In the genomic region with DNA sequence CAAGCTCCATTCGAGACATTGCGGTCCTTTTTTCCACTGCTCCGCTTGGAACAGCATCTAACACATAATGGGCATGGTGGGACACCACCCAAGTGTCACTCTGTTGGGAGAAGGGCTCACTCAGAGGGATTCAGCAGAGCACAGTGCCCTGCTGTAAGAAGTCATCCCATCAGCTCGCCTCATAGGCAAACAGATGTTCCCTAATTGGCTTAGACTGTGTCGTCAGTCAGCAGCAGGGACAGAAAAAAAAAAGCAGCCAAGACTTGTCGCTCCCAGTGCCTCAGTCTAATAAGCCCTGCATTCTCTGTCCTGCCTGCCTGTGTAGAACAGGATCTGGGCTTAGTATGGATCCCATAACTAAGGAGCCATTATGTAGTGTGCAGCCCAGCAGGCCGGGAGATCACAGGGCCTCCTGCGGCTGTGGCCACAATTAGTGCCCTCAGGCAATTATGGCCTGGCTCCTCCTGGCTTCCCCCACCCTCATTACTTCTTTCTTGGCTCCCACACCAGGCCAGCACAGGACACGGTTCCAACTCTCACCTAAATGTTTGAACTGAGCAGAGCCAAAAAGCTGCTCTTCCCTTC, we compare ENCODE assay signal across 11 mouse cellular contexts. TPM values are rescaled to one million over a fixed set of nuclear protein-coding genes. Genes with fewer than 3 reads are reported as not detected.
DNase-seq lines count a peak whose midpoint lies in the region; ATAC-seq and TF ChIP-seq lines count a peak whose summit lies in the region.
"Had no signal": no experiment of that assay in that cellular context is flagged by ENCODE, and none has a peak within 500 bp of the region (broad histone marks: within the 10 kb centered on the region; RNA-seq: fewer than 3 reads in every experiment).

No protein-coding gene starts in this region.

- no peak overlapping the region for H3K4me3 ChIP-seq in forebrain, postnatal 0 days (ENCODE audit: low read depth, low read length)
- H3K4me3 ChIP-seq in midbrain, embryonic 10.5 days: no peak overlapping the region
- no peak overlapping the region for H3K4me3 ChIP-seq in heart, embryonic 11.5 days (ENCODE audit: low read depth, low read length)
- H3K4me3 ChIP-seq: liver, embryonic 13.5 days had no signal

- H3K36me3 ChIP-seq in forebrain, postnatal 0 days (ENCODE audit: insufficient read depth): no peaks in the 10 kb centered on the region
- no peaks in the 10 kb centered on the region for H3K36me3 ChIP-seq in midbrain, embryonic 10.5 days
- H3K36me3 ChIP-seq in heart, embryonic 11.5 days (ENCODE audit: control insufficient read depth, insufficient read depth, low read length): no peaks in the 10 kb centered on the region
- H3K36me3 ChIP-seq: liver, embryonic 13.5 days had no signal

- peak; percentile 86 for ATAC-seq in forebrain, postnatal 0 days
- no peak for ATAC-seq in heart, embryonic 11.5 days (replicated peaks; ENCODE audit: insufficient number of reproducible peaks, low FRiP score, low TSS enrichment)

- H3K27ac ChIP-seq in forebrain, postnatal 0 days (ENCODE audit: low read depth, low read length): no peak overlapping the region
- H3K27ac ChIP-seq in midbrain, embryonic 10.5 days (replicated peaks): peak overlapping the region; percentile 65; the same call in 1 of the 2 replicates
- H3K27ac ChIP-seq in heart, embryonic 11.5 days (ENCODE audit: low read depth, low read length): no peak overlapping the region
- H3K27ac ChIP-seq: liver, embryonic 13.5 days had no signal

- DNase-seq in 3T3-L1 (ENCODE audit: low read depth, low spot score): peak; percentile 24
- DNase-seq in brain, embryonic 18.5 days (ENCODE audit: low read depth, low spot score): peak; percentile 16
- DNase-seq in forebrain, postnatal 0 days: peak; percentile 44
- DNase-seq in midbrain, embryonic 10.5 days (ENCODE audit: low spot score): no peak
- no peak for DNase-seq in frontal cortex, adult 2 months (ENCODE audit: extremely low spot score in 1 of 2, low spot score in 1 of 2)
- no peak for DNase-seq in urinary bladder, postnatal 36 days (ENCODE audit: low spot score in 2 of 2)
- no peak for DNase-seq in right cerebral cortex, postnatal 14 days
- DNase-seq: adrenal gland, adult 2 months; liver, embryonic 13.5 days had no signal

- H3K9ac ChIP-seq in forebrain, postnatal 0 days: no peak overlapping the region
- H3K9ac ChIP-seq in heart, embryonic 11.5 days (ENCODE audit: low read depth, low read length): no peak overlapping the region
- H3K9ac ChIP-seq: liver, embryonic 13.5 days had no signal

- no peaks in the 10 kb centered on the region for H3K9me3 ChIP-seq in forebrain, postnatal 0 days (ENCODE audit: low read length)
- H3K9me3 ChIP-seq in midbrain, embryonic 10.5 days (replicated peaks): no peaks in the 10 kb centered on the region
- no peaks in the 10 kb centered on the region for H3K9me3 ChIP-seq in heart, embryonic 11.5 days (replicated peaks; ENCODE audit: control insufficient read depth, low read length)
- H3K9me3 ChIP-seq: liver, embryonic 13.5 days had no signal

- no peaks in the 10 kb centered on the region for H3K27me3 ChIP-seq in forebrain, postnatal 0 days (ENCODE audit: insufficient read depth, low read length)
- H3K27me3 ChIP-seq in midbrain, embryonic 10.5 days (ENCODE audit: low read depth, poor library complexity, severe bottlenecking): no peaks in the 10 kb centered on the region
- H3K27me3 ChIP-seq in heart, embryonic 11.5 days (ENCODE audit: control insufficient read depth, insufficient read depth, low read length): no peaks in the 10 kb centered on the region
- H3K27me3 ChIP-seq: liver, embryonic 13.5 days had no signal

- TF ChIP-seq CTCF in forebrain, postnatal 0 days (IDR thresholded peaks at IDR 0.05; ENCODE audit: low read depth): no peak

- H3K4me1 ChIP-seq in forebrain, postnatal 0 days (ENCODE audit: insufficient read depth): peaks cover 13% of the 10 kb centered on the region; the same call in 1 of the 2 replicates
- peaks cover 34% of the 10 kb centered on the region for H3K4me1 ChIP-seq in midbrain, embryonic 10.5 days
- H3K4me1 ChIP-seq in heart, embryonic 11.5 days (ENCODE audit: control insufficient read depth, insufficient read depth, low read length): 0 out of 2 replicates have a peak, but pooled peaks cover 3% of the 10 kb centered on the region
- H3K4me1 ChIP-seq: liver, embryonic 13.5 days had no signal

- WGBS in forebrain, postnatal 0 days: 15% methylated on average over 9 of the region's 9 CpGs
- 41% methylated on average over 9 of the region's 9 CpGs for WGBS in midbrain, embryonic 10.5 days
- 56% methylated on average over 9 of the region's 9 CpGs for WGBS in heart, embryonic 11.5 days (ENCODE audit: insufficient replicate concordance)

- peak overlapping the region; percentile 1; the same call in 1 of the 2 replicates for H3K4me2 ChIP-seq in forebrain, postnatal 0 days (ENCODE audit: low read depth)
- no peak overlapping the region for H3K4me2 ChIP-seq in heart, embryonic 11.5 days
- H3K4me2 ChIP-seq: liver, embryonic 13.5 days had no signal

RNA-seq across cellular contexts. Expression of gene Tspan11, which starts 31.6 kb away (rescaled TPM):
- total RNA-seq in forebrain, postnatal 0 days (2014; rRNA removed): 5.9 and 6.4 TPM in 2 replicates
- 6.8 and 7.6 TPM in 2 replicates for polyA plus RNA-seq in forebrain, postnatal 0 days (2015; fragmentation: Nextera tagmentation; extraction: Ambion mirVana)
- polyA plus RNA-seq in midbrain, embryonic 10.5 days (2016; fragmentation: Nextera tagmentation; extraction: Ambion mirVana): 4.7 and 9.1 TPM in 2 replicates
- 0.94 and 2.1 TPM in 2 replicates for polyA plus RNA-seq in frontal cortex, adult 2 months (2012; rRNA removed)
- polyA plus RNA-seq in heart, embryonic 11.5 days (2014; fragmentation: Nextera tagmentation; extraction: Ambion mirVana): 2.0 and 2.9 TPM in 2 replicates
- total RNA-seq: hematopoietic stem cell, adult 5-6 weeks had no signal

Comparison
In these comparisons a context has a peak if more than half of its experiments do, and no peak if none do; other contexts are left out.
1. DNase-seq: peak in 3T3-L1 (single experiment), brain, embryonic 18.5 days (single experiment) and forebrain, postnatal 0 days (single experiment); none in midbrain, embryonic 10.5 days (single experiment), frontal cortex, adult 2 months (0 of 2), urinary bladder, postnatal 36 days (0 of 2) and right cerebral cortex, postnatal 14 days (single experiment).